Mouse (Mus musculus) heart, postnatal 0 days (tissue): ENCODE measurements around the gene Dapp1. TPM values are rescaled to one million over a fixed set of nuclear protein-coding genes. Genes with fewer than 3 reads are reported as not detected.
A peak's percentile ranks its signal among the peaks of the same experiment; 100 is the strongest.
"Not testable (repeated sequence)": the region's sequence is repeated elsewhere in the genome, so short reads cannot be mapped to it uniquely, and the experiment has no call there.

ENCODE experiments used
- ATAC-seq: fragments of 200-750 bp; cut with Nextera tagmentation; 2 replicates; pipeline ENCODE4 v1.8.0; 2017; ENCODE audit warnings: low read depth, moderate number of reproducible peaks, moderate library complexity; ENCODE audit not compliant: insufficient read depth
- DNase-seq: peaks from one replicate; pipeline ENCODE4 v3.0.0-alpha.2; 2016; ENCODE audit warnings: low spot score
- H3K27ac ChIP-seq: fragments of 300-500 bp; sonication (generic); 2 replicates; pipeline ENCODE4 v1.5.1; 2014; ENCODE audit warnings: low read depth, mild to moderate bottlenecking
- H3K27me3 ChIP-seq: fragments of 300-500 bp; sonication (generic); 2 replicates; pipeline ENCODE4 v1.6.1; 2014; ENCODE audit warnings: low read length, mixed read lengths; ENCODE audit not compliant: control insufficient read depth, insufficient read depth
- H3K36me3 ChIP-seq: fragments of 300-500 bp; sonication (generic); replicated peaks from 2 replicates; pipeline ENCODE4 v1.6.1; 2014; ENCODE audit warnings: low read length, mixed read lengths; ENCODE audit not compliant: control insufficient read depth, insufficient read depth
- H3K4me1 ChIP-seq: fragments of 300-500 bp; sonication (generic); 2 replicates; pipeline ENCODE4 v1.6.1; 2014; ENCODE audit warnings: antibody characterized with exemption; ENCODE audit not compliant: control insufficient read depth, insufficient read depth
- H3K4me2 ChIP-seq: fragments of 300-500 bp; sonication (generic); 2 replicates; pipeline ENCODE4 v1.6.1; 2014; ENCODE audit warnings: low read depth, mild to moderate bottlenecking, low read length, moderate library complexity
- H3K4me3 ChIP-seq: fragments of 300-500 bp; sonication (generic); 2 replicates; pipeline ENCODE4 v1.5.1; 2014; ENCODE audit warnings: low read depth, low read length
- H3K9ac ChIP-seq: fragments of 300-500 bp; sonication (generic); replicated peaks from 2 replicates; pipeline ENCODE4 v1.6.1; 2014; ENCODE audit warnings: low read depth, low read length, mixed read lengths
- H3K9me3 ChIP-seq: fragments of 300-500 bp; sonication (generic); replicated peaks from 2 replicates; pipeline ENCODE4 v1.6.1; 2016; ENCODE audit warnings: low read length; ENCODE audit not compliant: control insufficient read depth
- CTCF ChIP-seq: IDR thresholded peaks from 2 replicates; pipeline ENCODE4 v1.5.1; 2016; ENCODE audit warnings: antibody characterized with exemption, control low read depth, low read depth
- EP300 ChIP-seq: IDR thresholded peaks from 2 replicates; pipeline ENCODE4 v1.6.1; 2016; ENCODE audit warnings: antibody characterized with exemption, low read depth
- WGBS: fragments of 180-500 bp; shearing (Covaris S2); extraction: QIAGEN DNeasy Blood & Tissue Kit; methylation state at CpG from one replicate; pipeline ENCODE4 v1.1.7; 2014; 5-methylcytosine and 5-hydroxymethylcytosine counted together
- polyA plus RNA-seq: library from polyadenylated mRNA; unstranded; fragments of >200 nt; fragmentation: Nextera tagmentation; extraction: Ambion mirVana; gene quantifications from 2 replicates; pipeline ENCODE4 v1.2.1, GENCODE M21; 2015
- total RNA-seq: library from RNA; depleted of rRNA; stranded (reverse); fragments of >200 nt; gene quantifications from 2 replicates; pipeline ENCODE4 v1.2.3, GENCODE M21; 2014; ENCODE audit warnings: low replicate concordance

The Dapp1 gene
- total and polyA plus RNA-seq, 2 experiments from 2014 or later: 11.1 to 11.8 TPM

DNA sequence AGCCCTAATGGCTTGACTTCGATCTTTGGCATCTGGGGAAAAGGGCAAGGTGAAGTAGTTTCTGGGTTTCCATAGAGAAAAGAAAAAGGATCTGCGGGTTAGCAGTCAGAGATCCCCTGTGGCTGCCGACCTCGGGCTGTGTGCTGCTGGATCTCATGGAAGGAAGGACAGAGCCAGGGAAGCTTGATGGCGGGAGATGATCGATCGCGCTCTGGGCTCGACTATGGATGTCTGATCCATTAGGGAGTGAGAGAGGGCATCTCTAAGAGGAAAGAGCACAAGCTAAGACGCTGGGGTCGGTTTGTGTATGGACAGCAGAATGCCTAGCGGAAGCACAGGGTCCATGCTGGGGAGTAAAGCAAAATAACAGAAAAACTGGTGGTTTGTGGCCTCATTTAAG lies 11.4 kb downstream of the Dapp1 start:
- H3K27ac ChIP-seq: peak overlapping the region; percentile 64
- no peak overlapping the region for H3K4me3 ChIP-seq
- no peaks in the 10 kb centered on the region for H3K9me3 ChIP-seq
- TF ChIP-seq EP300 (no peak), CTCF (no peak)
- peaks cover 37% of the 10 kb centered on the region for H3K4me1 ChIP-seq
- H3K27me3 ChIP-seq: no peaks in the 10 kb centered on the region
- WGBS: 56% methylated on average over 12 of the region's 12 CpGs
- DNase-seq: no peak
- H3K4me2 ChIP-seq: no peak overlapping the region
- no peaks in the 10 kb centered on the region; the same call in 1 of the 2 replicates for H3K36me3 ChIP-seq
- no peak overlapping the region for H3K9ac ChIP-seq
- no peak for ATAC-seq

DNA sequence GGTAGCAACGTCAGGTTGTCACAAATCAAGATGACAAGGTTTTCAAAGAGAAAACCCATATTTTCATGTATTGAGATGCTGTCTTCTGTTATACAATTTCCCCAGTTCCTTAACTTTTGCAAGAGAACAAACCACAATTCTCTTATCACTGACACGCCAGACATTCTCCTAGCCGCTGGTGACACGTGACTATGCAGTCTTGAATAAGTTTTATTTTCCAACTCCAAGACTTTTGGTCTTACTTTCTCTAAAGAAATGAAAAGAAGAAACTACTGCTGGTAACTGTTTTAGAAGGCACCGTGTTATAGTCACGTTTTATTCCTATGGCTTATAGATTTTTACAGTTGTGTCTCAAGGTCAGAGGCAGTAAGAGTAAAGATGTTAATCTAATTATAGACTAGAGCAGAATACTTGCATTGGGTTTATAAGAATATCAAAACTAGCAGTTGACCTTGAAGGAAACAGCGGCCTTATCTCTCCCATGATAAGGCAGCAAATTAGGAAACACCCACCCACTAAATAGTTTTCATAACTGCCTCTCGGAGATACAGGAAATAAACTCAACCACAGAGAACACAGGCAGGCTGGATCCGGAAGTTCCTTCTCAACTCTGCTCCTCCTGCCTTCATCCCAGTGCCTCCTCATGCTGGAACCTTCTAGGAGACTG lies 12.4 kb downstream of the Dapp1 start:
- no peak overlapping the region for H3K9ac ChIP-seq
- no peaks in the 10 kb centered on the region for H3K9me3 ChIP-seq
- 6% methylated on average over 9 of the region's 9 CpGs for WGBS
- peak overlapping the region; percentile 51 for H3K4me2 ChIP-seq
- no peaks in the 10 kb centered on the region; the same call in 1 of the 2 replicates for H3K36me3 ChIP-seq
- peak overlapping the region; percentile 88 for H3K27ac ChIP-seq
- TF ChIP-seq EP300 (no peak), CTCF (no peak)
- no peak for ATAC-seq
- peaks cover 37% of the 10 kb centered on the region for H3K4me1 ChIP-seq
- peak overlapping the region; percentile 16 for H3K4me3 ChIP-seq
- H3K27me3 ChIP-seq: no peaks in the 10 kb centered on the region
- DNase-seq: peak; percentile 66

DNA sequence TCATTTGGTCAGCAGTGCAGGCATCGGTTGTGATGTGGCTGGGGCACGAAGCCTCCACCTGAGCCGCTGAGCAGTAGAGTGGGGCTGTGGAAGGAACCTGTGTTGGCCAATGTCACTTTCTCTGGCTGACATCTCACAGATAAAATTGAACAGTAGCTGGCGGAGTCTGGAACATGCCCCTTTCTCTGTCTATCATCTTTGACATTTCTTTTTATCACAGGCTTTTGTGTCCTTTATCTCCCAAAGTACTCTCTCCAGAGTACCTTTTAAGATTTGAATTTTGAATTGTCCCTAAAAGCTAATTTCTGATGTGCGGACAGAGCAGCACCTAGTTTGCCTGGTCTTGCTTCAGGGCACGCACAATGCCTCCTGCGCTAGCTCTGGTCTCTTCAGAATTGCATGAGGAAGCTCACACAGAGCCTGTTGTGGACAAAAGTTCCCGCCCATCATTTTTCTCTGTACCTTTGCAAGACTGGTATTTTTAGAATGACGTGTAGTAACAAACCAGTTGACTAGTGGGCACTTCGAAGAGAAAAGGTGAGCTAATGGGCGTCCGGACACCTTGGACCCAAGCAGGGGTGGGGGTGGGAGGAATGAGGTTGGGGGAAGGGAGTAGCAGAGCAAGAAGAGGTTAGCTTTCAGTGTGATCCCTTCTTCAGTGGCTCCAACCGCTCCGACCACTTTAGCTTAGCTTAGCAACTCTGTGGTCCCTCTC lies 13.1 kb downstream of the Dapp1 start:
- peak overlapping the region; percentile 88 for H3K27ac ChIP-seq
- ATAC-seq (no peak; the same call in 1 of the 2 replicates), DNase-seq (peak; percentile 36)
- H3K9me3 ChIP-seq: no peaks in the 10 kb centered on the region
- peaks cover 37% of the 10 kb centered on the region for H3K4me1 ChIP-seq
- H3K4me3 ChIP-seq: peak overlapping the region; percentile 16; the same call in 1 of the 2 replicates
- TF ChIP-seq EP300 (no peak), CTCF (no peak)
- peak overlapping the region; percentile 51 for H3K4me2 ChIP-seq
- 0 out of 2 replicates have a peak overlapping the region, but pooled peaks have one; percentile 19 for H3K9ac ChIP-seq
- 33% methylated on average over 14 of the region's 14 CpGs for WGBS
- no peaks in the 10 kb centered on the region; the same call in 1 of the 2 replicates for H3K36me3 ChIP-seq
- no peaks in the 10 kb centered on the region for H3K27me3 ChIP-seq

DNA sequence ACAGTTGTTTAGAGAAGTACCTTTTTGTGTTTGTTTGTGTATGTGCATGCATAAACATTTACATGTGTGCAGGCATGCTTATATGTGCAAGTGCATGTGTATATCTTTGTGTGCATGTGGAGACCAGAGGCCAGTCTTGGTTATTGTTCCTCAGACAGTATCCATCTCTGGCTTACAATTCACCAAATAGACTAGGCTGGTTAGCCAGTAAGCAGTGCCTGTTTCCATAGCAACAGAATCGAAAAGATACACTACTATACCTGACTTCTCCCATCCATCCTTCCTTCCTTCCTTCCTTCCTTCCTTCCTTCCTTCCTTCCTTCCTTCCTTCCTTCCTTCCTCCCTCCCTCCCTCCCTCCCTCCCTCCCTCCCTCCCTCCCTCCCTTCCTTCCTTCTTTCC lies 17.3 kb downstream of the Dapp1 start:
- H3K4me3 ChIP-seq, H3K9me3 ChIP-seq, H3K27ac ChIP-seq, H3K4me2 ChIP-seq, H3K27me3 ChIP-seq, DNase-seq, H3K9ac ChIP-seq, H3K36me3 ChIP-seq, ATAC-seq: not testable (repeated sequence)
- peaks cover 32% of the 10 kb centered on the region for H3K4me1 ChIP-seq
- WGBS: 82% methylated on average over 1 of the region's 1 CpGs

DNA sequence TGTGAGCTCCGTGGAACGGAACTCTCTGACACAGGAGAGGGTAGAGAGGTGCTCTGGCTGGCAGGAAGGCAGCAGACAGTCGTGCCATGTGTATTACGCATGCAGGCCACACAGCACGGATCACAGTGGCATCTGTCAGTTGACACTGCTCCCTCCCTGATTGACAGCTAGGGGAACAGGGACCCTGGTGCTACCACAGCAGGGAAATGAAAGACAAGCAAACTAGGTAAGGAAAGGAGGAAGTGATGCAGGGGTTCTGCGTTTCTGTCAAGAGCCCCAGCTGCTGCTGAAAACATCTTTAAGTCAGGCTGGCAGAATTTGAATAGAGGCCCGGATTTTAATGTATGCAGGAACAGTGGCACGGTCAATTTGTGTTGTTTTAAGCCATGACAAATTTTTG lies 17.8 kb downstream of the Dapp1 start:
- H3K9ac ChIP-seq: no peak overlapping the region
- H3K9me3 ChIP-seq: no peaks in the 10 kb centered on the region
- ATAC-seq (no peak), DNase-seq (no peak)
- no peak for TF ChIP-seq CTCF
- no peak for TF ChIP-seq EP300
- peak overlapping the region; percentile 69 for H3K27ac ChIP-seq
- no peak overlapping the region for H3K4me2 ChIP-seq
- peaks cover 27% of the 10 kb centered on the region for H3K4me1 ChIP-seq
- 61% methylated on average over 8 of the region's 8 CpGs for WGBS
- H3K27me3 ChIP-seq: no peaks in the 10 kb centered on the region
- H3K4me3 ChIP-seq: no peak overlapping the region
- peaks cover under 1% of the 10 kb centered on the region; the same call in 1 of the 2 replicates for H3K36me3 ChIP-seq
